Mouse (Mus musculus): ENCODE data around the gene Map3k3. TPM values are rescaled to one million over a fixed set of nuclear protein-coding genes. Genes with fewer than 3 reads are reported as not detected.
"Not testable (repeated sequence)": the region's sequence is repeated elsewhere in the genome, so short reads cannot be mapped to it uniquely, and the experiment has no call there.

Gene Map3k3
- polyA plus RNA-seq, 1 experiment from 2014 or later, result 20.8 TPM

DNA sequence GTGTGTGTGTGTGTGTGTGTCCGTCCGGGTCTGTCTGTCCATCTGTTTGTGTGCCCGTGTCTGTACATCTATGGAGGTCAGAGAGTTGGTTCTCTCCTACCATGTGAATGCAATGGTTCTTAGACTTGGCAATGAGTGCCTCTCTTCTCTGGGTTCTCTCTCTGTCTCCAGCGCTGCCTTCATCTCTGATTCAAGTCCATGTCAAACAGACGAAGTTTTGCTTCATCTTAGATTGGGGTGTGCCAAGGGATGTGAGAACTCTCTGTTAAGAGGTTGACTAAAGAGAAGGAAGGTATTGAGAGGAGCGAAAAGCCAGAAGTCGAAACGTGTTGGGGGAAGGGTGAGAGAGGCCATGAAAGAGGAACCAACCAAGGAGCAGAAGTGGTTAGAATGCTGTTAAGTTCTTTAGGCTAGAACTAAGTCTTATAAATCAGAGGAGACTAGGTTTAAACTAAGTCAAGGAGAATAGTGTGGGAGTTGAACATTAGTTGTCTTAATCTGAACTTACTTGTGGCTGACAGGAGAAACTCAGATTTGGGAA is 21.7 kb downstream of the Map3k3 start:
- Histone ChIP-seq H3K9ac (ENCODE audit: low read length) (no peak overlapping the region), H3K36me3 (ENCODE audit: control insufficient read depth, insufficient read depth, low read length) (no peaks in the 10 kb centered on the region), H3K4me3 (ENCODE audit: low read depth, low read length) (no peak overlapping the region), H3K27ac (ENCODE audit: low read depth, low read length) (no peak overlapping the region), H3K27me3 (ENCODE audit: control insufficient read depth, insufficient read depth, low read length) (no peaks in the 10 kb centered on the region), H3K9me3 (ENCODE audit: control insufficient read depth, low read length) (no peaks in the 10 kb centered on the region), H3K4me1 (ENCODE audit: control insufficient read depth, insufficient read depth, low read length) (no peaks in the 10 kb centered on the region), H3K4me2 (ENCODE audit: low read depth) (no peak overlapping the region)
- DNase-seq (ENCODE audit: low spot score) (no peak), ATAC-seq (ENCODE audit: insufficient read depth, low FRiP score, low TSS enrichment) (no peak)
- 87% methylated on average over 8 of the region's 8 CpGs for WGBS

DNA sequence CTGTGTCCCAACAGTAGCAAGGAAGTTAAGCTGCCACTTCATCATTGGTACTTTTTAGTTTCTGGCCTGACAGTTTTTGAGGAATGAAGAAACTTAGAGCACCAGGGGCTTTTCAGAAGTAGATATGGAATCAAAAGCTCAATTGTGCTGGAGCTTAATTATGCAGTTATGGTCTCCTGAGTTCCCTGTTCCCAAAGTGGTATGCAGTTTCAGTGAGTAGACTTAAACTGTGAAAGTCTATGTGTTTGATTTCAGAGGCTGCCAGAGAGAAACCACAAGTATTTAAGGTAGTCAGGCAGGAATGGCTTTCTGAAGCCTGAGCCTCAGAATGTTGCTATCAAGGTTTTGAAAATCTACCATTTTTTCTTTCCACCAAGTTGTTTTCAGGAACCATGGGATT is 27.3 kb downstream of the Map3k3 start:
- ATAC-seq (ENCODE audit: insufficient read depth, low FRiP score, low TSS enrichment) (no peak), DNase-seq (ENCODE audit: low spot score) (no peak)
- Histone ChIP-seq H3K4me2 (ENCODE audit: low read depth) (no peak overlapping the region), H3K27me3 (ENCODE audit: control insufficient read depth, insufficient read depth, low read length) (no peaks in the 10 kb centered on the region), H3K9me3 (ENCODE audit: control insufficient read depth, low read length) (no peaks in the 10 kb centered on the region), H3K4me1 (ENCODE audit: control insufficient read depth, insufficient read depth, low read length) (no peaks in the 10 kb centered on the region), H3K36me3 (ENCODE audit: control insufficient read depth, insufficient read depth, low read length) (no peaks in the 10 kb centered on the region), H3K9ac (ENCODE audit: low read length) (no peak overlapping the region), H3K4me3 (ENCODE audit: low read depth, low read length) (no peak overlapping the region), H3K27ac (ENCODE audit: low read depth, low read length) (no peak overlapping the region)

DNA sequence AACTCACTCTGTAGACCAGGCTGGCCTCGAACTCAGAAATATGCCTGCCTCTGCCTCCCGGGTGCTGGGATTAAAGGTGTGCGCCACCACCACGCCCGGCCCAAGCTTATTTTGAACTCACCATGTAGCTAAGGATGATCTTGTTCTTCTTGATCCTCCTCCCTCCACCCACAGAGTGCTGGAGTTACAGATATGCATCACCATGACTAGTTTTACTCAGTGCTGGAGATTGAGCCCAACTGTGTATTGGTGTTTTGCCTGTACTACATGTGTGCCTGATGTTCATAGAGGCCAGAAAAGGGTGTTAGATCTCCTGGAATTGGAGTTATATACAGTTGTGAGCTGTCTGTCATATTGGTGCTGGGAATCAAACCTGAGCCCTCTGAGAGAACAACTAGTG is 37.8 kb downstream of the Map3k3 start:
- no peaks in the 10 kb centered on the region for H3K27me3 ChIP-seq (ENCODE audit: control insufficient read depth, insufficient read depth, low read length)
- ATAC-seq (ENCODE audit: insufficient read depth, low FRiP score, low TSS enrichment) (no peak), DNase-seq (ENCODE audit: low spot score) (no peak)
- no peaks in the 10 kb centered on the region for H3K4me1 ChIP-seq (ENCODE audit: control insufficient read depth, insufficient read depth, low read length)
- no peak overlapping the region for H3K27ac ChIP-seq (ENCODE audit: low read depth, low read length)
- no peak overlapping the region for H3K4me3 ChIP-seq (ENCODE audit: low read depth, low read length)
- whole genome bisulfite sequencing, result 89% methylated on average over 5 of the region's 5 CpGs
- no peak overlapping the region for H3K4me2 ChIP-seq (ENCODE audit: low read depth)
- H3K9ac ChIP-seq (ENCODE audit: low read length), result no peak overlapping the region
- H3K9me3 ChIP-seq (ENCODE audit: control insufficient read depth, low read length), result no peaks in the 10 kb centered on the region
- H3K36me3 ChIP-seq (ENCODE audit: control insufficient read depth, insufficient read depth, low read length), result peaks cover 2% of the 10 kb centered on the region; the same call in 1 of the 2 replicates

DNA sequence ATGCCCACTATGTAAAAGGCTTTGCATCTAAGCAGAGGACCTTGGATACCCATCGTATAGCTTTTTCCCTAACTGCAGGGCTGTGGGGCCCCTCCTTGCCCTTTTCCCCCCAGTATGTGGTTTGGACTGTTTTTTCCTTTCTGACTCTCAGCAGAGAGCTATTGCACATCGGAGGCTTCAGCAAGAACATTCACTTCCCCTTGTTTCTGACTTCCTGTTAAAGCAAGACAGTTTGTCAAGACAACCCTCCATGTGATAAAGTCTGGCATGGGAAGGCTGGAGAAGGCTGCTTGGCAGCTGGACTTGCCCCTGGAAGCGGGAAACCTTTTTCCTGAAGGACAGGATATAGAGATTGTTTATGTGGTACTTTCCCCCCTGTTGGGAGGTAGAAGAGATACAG is 38.3 kb downstream of the Map3k3 start:
- Histone ChIP-seq H3K27ac (ENCODE audit: low read depth, low read length) (no peak overlapping the region), H3K4me1 (ENCODE audit: control insufficient read depth, insufficient read depth, low read length) (no peaks in the 10 kb centered on the region), H3K4me3 (ENCODE audit: low read depth, low read length) (no peak overlapping the region), H3K4me2 (ENCODE audit: low read depth) (no peak overlapping the region), H3K27me3 (ENCODE audit: control insufficient read depth, insufficient read depth, low read length) (no peaks in the 10 kb centered on the region), H3K36me3 (ENCODE audit: control insufficient read depth, insufficient read depth, low read length) (peaks cover 2% of the 10 kb centered on the region; the same call in 1 of the 2 replicates), H3K9ac (ENCODE audit: low read length) (no peak overlapping the region), H3K9me3 (ENCODE audit: control insufficient read depth, low read length) (no peaks in the 10 kb centered on the region)
- DNase-seq (ENCODE audit: low spot score) (no peak), ATAC-seq (ENCODE audit: insufficient read depth, low FRiP score, low TSS enrichment) (no peak)
- WGBS, result 88% methylated on average over 3 of the region's 3 CpGs

DNA sequence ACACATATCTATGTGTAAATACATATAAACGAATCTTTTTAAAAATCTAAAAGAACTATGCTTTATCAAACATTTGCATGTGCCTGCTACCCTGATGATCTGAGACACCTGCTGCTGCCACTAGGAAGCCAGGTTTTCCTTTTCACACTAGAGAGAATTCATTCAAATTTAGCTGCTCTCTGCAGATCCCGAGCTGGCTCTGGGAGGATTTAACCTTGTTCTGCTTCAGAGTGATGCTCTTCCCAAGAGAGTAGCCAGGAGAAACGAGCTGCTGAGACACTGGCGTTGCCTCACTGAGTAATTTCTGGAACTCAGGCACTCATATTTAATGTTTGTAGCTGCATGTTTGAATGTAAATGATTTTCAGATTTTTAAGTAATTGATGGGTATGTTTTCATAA is 40.4 kb downstream of the Map3k3 start:
- no peak overlapping the region for H3K4me3 ChIP-seq (ENCODE audit: low read depth, low read length)
- no peaks in the 10 kb centered on the region for H3K4me1 ChIP-seq (ENCODE audit: control insufficient read depth, insufficient read depth, low read length)
- no peak overlapping the region for H3K27ac ChIP-seq (ENCODE audit: low read depth, low read length)
- ATAC-seq (ENCODE audit: insufficient read depth, low FRiP score, low TSS enrichment), result no peak
- H3K4me2 ChIP-seq (ENCODE audit: low read depth), result no peak overlapping the region
- no peaks in the 10 kb centered on the region for H3K9me3 ChIP-seq (ENCODE audit: control insufficient read depth, low read length)
- no peak for DNase-seq (ENCODE audit: low spot score)
- H3K36me3 ChIP-seq (ENCODE audit: control insufficient read depth, insufficient read depth, low read length), result no peaks in the 10 kb centered on the region
- 82% methylated on average over 4 of the region's 4 CpGs for WGBS
- no peak overlapping the region for H3K9ac ChIP-seq (ENCODE audit: low read length)
- no peaks in the 10 kb centered on the region for H3K27me3 ChIP-seq (ENCODE audit: control insufficient read depth, insufficient read depth, low read length)

DNA sequence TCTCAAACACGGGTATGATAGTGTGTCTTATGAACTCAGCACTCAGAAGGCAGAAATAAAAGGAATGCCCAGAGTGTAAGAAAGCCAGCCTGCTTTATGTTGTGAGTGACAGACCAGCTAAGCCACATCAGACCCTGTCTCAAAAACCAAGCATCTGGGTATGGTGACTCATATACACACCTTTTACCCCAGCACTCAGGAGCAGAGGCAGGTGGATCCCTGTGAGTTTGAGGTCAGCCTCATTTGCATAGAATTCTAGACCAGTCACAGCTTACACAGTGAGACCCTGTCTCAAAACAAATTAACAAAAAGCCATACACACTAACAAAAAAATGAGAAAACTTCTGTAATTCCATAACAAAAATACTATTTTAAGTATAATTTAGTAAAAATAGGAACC is 41.4 kb downstream of the Map3k3 start:
- Histone ChIP-seq H3K36me3 (ENCODE audit: control insufficient read depth, insufficient read depth, low read length) (no peaks in the 10 kb centered on the region), H3K4me2 (ENCODE audit: low read depth) (no peak overlapping the region), H3K4me1 (ENCODE audit: control insufficient read depth, insufficient read depth, low read length) (no peaks in the 10 kb centered on the region), H3K27ac (ENCODE audit: low read depth, low read length) (no peak overlapping the region), H3K27me3 (ENCODE audit: control insufficient read depth, insufficient read depth, low read length) (no peaks in the 10 kb centered on the region), H3K9me3 (ENCODE audit: control insufficient read depth, low read length) (no peaks in the 10 kb centered on the region), H3K4me3 (ENCODE audit: low read depth, low read length) (no peak overlapping the region), H3K9ac (ENCODE audit: low read length) (no peak overlapping the region)
- DNase-seq (ENCODE audit: low spot score), result no peak
- 82% methylated on average over 1 of the region's 1 CpGs for WGBS
- ATAC-seq (ENCODE audit: insufficient read depth, low FRiP score, low TSS enrichment), result no peak

DNA sequence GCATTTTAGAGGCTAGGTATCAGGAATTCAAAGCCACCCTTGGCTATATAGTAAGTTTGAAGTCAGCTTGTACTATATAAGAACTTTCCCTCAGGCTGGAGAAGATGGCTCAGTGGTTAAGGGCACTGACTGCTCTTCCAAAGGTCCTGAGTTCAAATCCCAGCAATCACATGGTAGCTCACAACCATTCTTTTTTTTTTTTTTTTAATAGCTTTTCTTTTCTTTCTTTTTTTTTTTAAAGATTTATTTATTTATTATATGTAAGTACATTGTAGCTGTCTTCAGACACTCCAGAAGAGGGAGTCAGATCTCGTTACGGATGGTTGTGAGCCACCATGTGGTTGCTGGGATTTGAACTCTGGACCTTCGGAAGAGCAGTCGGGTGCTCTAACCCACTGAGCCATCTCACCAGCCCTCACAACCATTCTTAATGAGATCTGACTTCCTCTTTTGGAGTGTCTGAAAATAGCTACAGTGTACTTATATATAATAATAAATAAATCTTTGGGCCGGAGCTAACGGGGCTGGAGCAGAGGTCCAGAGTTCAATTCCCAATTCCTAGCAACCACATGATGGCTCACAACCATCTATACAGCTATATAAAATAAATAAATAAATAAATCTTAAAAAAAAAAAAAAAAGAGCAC is 42.4 kb downstream of the Map3k3 start:
- H3K4me1 ChIP-seq (ENCODE audit: control insufficient read depth, insufficient read depth, low read length); H3K27me3 ChIP-seq (ENCODE audit: control insufficient read depth, insufficient read depth, low read length); H3K4me2 ChIP-seq (ENCODE audit: low read depth); ATAC-seq (ENCODE audit: insufficient read depth, low FRiP score, low TSS enrichment); H3K36me3 ChIP-seq (ENCODE audit: control insufficient read depth, insufficient read depth, low read length); H3K27ac ChIP-seq (ENCODE audit: low read depth, low read length); H3K9me3 ChIP-seq (ENCODE audit: control insufficient read depth, low read length); DNase-seq (ENCODE audit: low spot score); H3K9ac ChIP-seq (ENCODE audit: low read length); H3K4me3 ChIP-seq (ENCODE audit: low read depth, low read length): not testable (repeated sequence)
- WGBS, result 94% methylated on average over 4 of the region's 6 CpGs

DNA sequence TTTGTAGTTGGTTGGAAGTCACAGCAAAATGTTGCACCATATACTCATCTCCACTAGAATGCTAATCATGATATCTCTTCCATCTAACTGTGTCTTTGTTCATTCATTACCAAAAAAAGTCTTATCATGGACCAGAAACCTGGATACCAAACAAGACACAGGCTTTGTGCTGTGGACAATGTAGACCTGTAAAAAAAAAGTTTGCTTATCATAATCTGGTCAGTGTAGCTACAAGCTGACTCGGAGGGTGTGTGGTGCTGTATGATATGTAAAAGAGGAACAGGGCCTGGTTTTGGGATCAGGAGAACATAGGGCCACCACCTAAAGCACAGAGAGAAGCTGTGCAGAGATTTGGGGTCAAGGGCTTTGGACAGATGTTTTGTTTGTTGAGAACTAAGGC is 45.1 kb downstream of the Map3k3 start:
- Histone ChIP-seq H3K9ac (ENCODE audit: low read length) (no peak overlapping the region), H3K36me3 (ENCODE audit: control insufficient read depth, insufficient read depth, low read length) (no peaks in the 10 kb centered on the region), H3K27me3 (ENCODE audit: control insufficient read depth, insufficient read depth, low read length) (no peaks in the 10 kb centered on the region), H3K4me3 (ENCODE audit: low read depth, low read length) (no peak overlapping the region), H3K9me3 (ENCODE audit: control insufficient read depth, low read length) (no peaks in the 10 kb centered on the region), H3K4me1 (ENCODE audit: control insufficient read depth, insufficient read depth, low read length) (no peaks in the 10 kb centered on the region), H3K4me2 (ENCODE audit: low read depth) (no peak overlapping the region), H3K27ac (ENCODE audit: low read depth, low read length) (no peak overlapping the region)
- WGBS, result 87% methylated on average over 1 of the region's 1 CpGs
- DNase-seq (ENCODE audit: low spot score) (no peak), ATAC-seq (ENCODE audit: insufficient read depth, low FRiP score, low TSS enrichment) (no peak)

DNA sequence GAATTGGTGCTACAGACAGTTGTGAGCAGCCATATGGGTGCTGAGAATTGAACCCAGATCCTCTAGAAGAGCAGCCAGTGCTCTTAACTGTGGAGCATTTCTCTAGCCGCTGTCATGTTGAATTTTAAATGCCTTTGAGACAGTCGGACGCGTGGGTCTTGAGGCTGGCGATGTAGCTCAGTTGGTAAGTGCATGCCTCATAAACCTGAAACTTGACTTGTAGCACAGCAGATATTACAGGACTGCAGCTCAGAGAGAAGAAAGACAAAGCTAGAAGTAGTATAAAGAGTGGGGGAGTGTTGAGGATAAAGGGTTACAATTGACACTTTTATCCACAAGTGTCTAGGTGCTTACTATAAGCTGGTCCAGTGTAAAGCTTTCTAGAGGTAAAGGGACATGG is 48.1 kb downstream of the Map3k3 start:
- no peak for DNase-seq (ENCODE audit: low spot score)
- WGBS, result 95% methylated on average over 5 of the region's 5 CpGs
- H3K9me3 ChIP-seq (ENCODE audit: control insufficient read depth, low read length), result no peaks in the 10 kb centered on the region

More for the DNA sequence above, 48.1 kb downstream of the Map3k3 start:
- H3K4me2 ChIP-seq (ENCODE audit: low read depth), result no peak overlapping the region
- H3K27me3 ChIP-seq (ENCODE audit: control insufficient read depth, insufficient read depth, low read length), result no peaks in the 10 kb centered on the region
- H3K4me3 ChIP-seq (ENCODE audit: low read depth, low read length), result no peak overlapping the region
- no peak overlapping the region for H3K27ac ChIP-seq (ENCODE audit: low read depth, low read length)
- H3K9ac ChIP-seq (ENCODE audit: low read length), result no peak overlapping the region
- ATAC-seq (ENCODE audit: insufficient read depth, low FRiP score, low TSS enrichment), result no peak
- H3K4me1 ChIP-seq (ENCODE audit: control insufficient read depth, insufficient read depth, low read length), result no peaks in the 10 kb centered on the region
- no peaks in the 10 kb centered on the region; the same call in 1 of the 2 replicates for H3K36me3 ChIP-seq (ENCODE audit: control insufficient read depth, insufficient read depth, low read length)

Data from neural tube, embryonic 11.5 days (tissue).